Mouse (Mus musculus) forebrain, embryonic 11.5 days (tissue): ENCODE measurements around the gene Nfe2l3. TPM values are rescaled to one million over a fixed set of nuclear protein-coding genes. Genes with fewer than 3 reads are reported as not detected.
"Not testable (repeated sequence)": the region's sequence is repeated elsewhere in the genome, so short reads cannot be mapped to it uniquely, and the experiment has no call there.

Experiments used
- ATAC-seq: fragments of 200-750 bp; cut with Nextera tagmentation; replicated peaks from 2 replicates; pipeline ENCODE4 v1.8.0; 2017; ENCODE audit warnings: moderate TSS enrichment; ENCODE audit not compliant: low FRiP score
- DNase-seq: peaks from one replicate; pipeline ENCODE4 v3.0.0-alpha.2; 2017; ENCODE audit warnings: low spot score
- H3K27ac ChIP-seq: fragments of 300-500 bp; sonication (generic); 2 replicates; pipeline ENCODE4 v1.5.1; 2014; ENCODE audit warnings: low read depth, low read length
- H3K27me3 ChIP-seq: fragments of 300-500 bp; sonication (generic); 2 replicates; pipeline ENCODE4 v1.6.1; 2014; ENCODE audit warnings: mild to moderate bottlenecking, low read length, mixed read lengths; ENCODE audit not compliant: control insufficient read depth, insufficient read depth
- H3K36me3 ChIP-seq: fragments of 300-500 bp; sonication (generic); 2 replicates; pipeline ENCODE4 v1.6.1; 2014; ENCODE audit warnings: mild to moderate bottlenecking, low read length, moderate library complexity, mixed read lengths; ENCODE audit not compliant: control insufficient read depth, insufficient read depth
- H3K4me1 ChIP-seq: fragments of 300-500 bp; sonication (generic); replicated peaks from 2 replicates; pipeline ENCODE4 v1.6.1; 2014; ENCODE audit warnings: low read length, mixed read lengths; ENCODE audit not compliant: control insufficient read depth, insufficient read depth
- H3K4me2 ChIP-seq: fragments of 300-500 bp; sonication (generic); 2 replicates; pipeline ENCODE4 v1.6.1; 2014; ENCODE audit warnings: low read depth, mild to moderate bottlenecking, low read length, moderate library complexity, mixed read lengths; ENCODE audit not compliant: severe bottlenecking
- H3K4me3 ChIP-seq: fragments of 300-500 bp; sonication (generic); 2 replicates; pipeline ENCODE4 v1.5.1; 2014; ENCODE audit warnings: low read depth, low read length
- H3K9ac ChIP-seq: fragments of 300-500 bp; sonication (generic); 2 replicates; pipeline ENCODE4 v1.6.1; 2014; ENCODE audit warnings: low read length
- H3K9me3 ChIP-seq: fragments of 300-500 bp; sonication (generic); 2 replicates; pipeline ENCODE4 v1.6.1; 2016; ENCODE audit warnings: low read length, mixed read lengths; ENCODE audit not compliant: control insufficient read depth
- WGBS: fragments of 180-500 bp; shearing (Covaris S2); extraction: QIAGEN DNeasy Blood & Tissue Kit; methylation state at CpG from one replicate; pipeline ENCODE4 v1.1.7; 2014; 5-methylcytosine and 5-hydroxymethylcytosine counted together
- polyA plus RNA-seq: library from polyadenylated mRNA; unstranded; fragments of >200 nt; fragmentation: Nextera tagmentation; extraction: Ambion mirVana; gene quantifications from 2 replicates; pipeline ENCODE4 v1.2.1, GENCODE M21; 2014

The Nfe2l3 gene
- polyA plus RNA-seq, result 1.1 and 1.5 TPM in 2 replicates

DNA sequence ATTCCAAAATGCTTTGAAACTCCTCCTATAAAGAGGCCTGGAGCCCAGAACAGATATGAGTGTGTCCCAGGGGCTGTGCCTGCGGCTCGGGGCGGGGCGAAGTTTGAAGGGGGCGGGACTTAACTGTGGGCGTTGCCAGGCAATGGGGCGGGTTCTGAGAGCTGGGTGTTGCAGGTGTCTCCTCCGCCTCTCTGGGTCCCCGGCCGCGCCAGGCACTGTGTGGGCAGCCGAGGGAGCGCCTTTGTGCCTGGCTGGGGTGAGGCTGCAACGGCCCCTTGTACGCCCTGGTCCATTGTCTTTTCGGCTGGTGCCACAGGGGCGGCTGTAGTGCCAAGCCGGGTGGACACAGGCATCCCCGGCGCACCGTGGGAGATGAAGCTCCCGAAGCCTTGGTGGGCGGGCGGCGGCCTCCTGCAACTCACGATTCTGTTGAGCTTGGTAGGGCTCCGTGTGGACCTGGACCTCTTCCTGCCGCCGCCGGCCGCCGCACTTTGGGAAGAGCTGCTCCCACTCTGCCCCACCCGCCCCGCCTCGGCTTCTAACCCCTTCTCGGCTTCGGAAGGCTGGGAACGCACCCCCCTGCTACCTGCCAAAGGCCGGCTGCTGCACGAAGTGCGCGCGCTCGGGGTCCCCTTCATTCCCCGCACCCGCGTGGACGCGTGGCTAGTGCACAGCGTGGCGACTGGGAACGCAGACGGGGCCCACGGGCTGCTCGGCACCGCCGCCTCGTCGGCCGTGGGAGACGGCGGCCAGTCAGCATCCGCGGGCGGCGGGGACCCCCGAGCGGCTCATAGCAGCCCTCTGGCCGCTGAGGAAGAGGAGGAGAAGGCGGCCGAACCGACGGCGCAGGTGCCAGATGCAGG, at the start of gene Nfe2l3:
Gene Nfe2l3, plus strand, starts transcription at position 136 of the 863 bp plus-strand sequence.
- DNase-seq (peak; percentile 86), ATAC-seq (peak; percentile 86)
- Histone ChIP-seq H3K9ac (peak within 1 kb of the TSS; percentile 61), H3K27me3 (peaks cover 34% of the 10 kb centered on the region), H3K36me3 (no peaks in the 10 kb centered on the region), H3K4me1 (peaks cover 7% of the 10 kb centered on the region), H3K4me2 (peak within 1 kb of the TSS; percentile 87), H3K9me3 (no peaks in the 10 kb centered on the region), H3K27ac (no peak within 1 kb of the TSS), H3K4me3 (peak within 1 kb of the TSS; percentile 49)
- under 1% methylated on average over 70 of the region's 74 CpGs for WGBS

DNA sequence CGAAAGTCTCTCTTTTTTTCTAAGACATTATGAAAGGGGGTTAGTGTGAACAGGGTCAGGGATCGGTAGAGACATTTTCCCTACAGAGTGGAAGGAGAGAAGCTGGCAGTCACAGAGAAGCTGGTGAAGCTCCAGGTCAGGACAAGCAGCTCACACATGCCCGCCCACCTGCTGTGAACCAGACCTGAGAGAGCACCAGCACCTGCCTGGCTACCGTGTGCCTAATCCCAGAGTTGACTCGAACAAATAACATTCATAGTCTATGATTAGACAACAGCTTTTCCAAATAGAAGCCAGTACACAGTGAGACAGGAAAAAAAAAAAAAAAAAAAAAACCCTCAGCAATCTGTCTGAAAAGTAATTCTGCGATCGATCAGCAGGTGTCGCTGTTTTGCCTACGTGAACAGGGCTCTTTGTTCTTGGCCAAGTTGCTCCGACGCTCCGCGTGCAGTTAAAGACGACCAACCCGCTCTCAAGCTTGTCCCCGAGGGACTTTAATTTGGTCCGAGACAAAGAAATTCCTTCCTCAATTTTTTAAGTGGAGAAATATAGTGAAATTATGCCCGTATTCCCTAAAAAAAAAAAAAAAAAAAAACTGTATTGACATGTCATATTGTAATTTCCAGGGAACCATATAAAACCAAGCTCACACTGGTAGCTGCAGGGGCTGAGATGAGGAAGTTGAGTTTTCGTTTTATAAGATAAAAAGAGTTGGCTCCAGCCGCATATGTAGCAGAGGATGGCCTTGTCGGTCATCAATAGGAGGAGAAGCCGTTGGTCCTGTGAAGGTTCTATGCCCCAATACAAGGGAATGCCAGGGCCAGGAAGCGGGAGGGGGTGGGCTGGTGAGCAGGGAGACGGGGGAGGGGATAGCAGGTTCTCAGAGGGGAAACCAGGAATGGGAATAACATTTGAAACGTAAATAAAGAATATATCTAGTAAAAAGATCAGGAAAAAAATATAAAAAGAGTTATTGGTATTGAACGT, 48.4 kb upstream of the Nfe2l3 start:
- Histone ChIP-seq H3K27me3 (no peaks in the 10 kb centered on the region), H3K4me3 (no peak overlapping the region), H3K27ac (no peak overlapping the region), H3K4me1 (0 out of 2 replicates have a peak, but pooled peaks cover 2% of the 10 kb centered on the region), H3K9me3 (no peaks in the 10 kb centered on the region), H3K36me3 (no peaks in the 10 kb centered on the region), H3K9ac (peak overlapping the region; percentile 9; the same call in 1 of the 2 replicates), H3K4me2 (peak overlapping the region; percentile 24; the same call in 1 of the 2 replicates)
- WGBS, result 13% methylated on average over 26 of the region's 26 CpGs
- ATAC-seq (peak; percentile 49; the same call in 1 of the 2 replicates), DNase-seq (peak; percentile 91)

DNA sequence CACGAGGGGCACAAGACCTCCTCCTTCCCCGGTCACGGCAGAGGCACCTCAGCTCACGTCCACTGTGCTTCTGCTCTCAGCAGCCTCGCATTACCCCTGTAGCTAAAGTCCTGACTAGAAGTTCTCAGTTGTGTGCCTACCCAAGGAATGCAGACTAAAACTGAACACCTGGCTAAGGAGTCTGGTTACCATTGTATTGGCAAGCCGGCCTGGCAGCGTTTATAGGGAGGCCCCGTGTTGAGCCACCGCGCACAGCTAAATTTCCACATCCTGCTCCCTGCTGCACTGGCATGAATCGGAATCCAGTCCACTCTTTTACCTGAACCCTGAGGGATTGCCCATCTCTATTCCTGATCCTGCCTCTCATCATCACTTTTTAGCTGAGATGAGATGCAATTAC, 42.0 kb upstream of the Nfe2l3 start:
- Histone ChIP-seq H3K9ac (no peak overlapping the region), H3K36me3 (no peaks in the 10 kb centered on the region), H3K27me3 (no peaks in the 10 kb centered on the region), H3K27ac (no peak overlapping the region), H3K4me3 (no peak overlapping the region), H3K4me2 (no peak overlapping the region), H3K4me1 (no peaks in the 10 kb centered on the region), H3K9me3 (no peaks in the 10 kb centered on the region)
- WGBS, result 72% methylated on average over 11 of the region's 11 CpGs
- ATAC-seq (no peak), DNase-seq (no peak)

DNA sequence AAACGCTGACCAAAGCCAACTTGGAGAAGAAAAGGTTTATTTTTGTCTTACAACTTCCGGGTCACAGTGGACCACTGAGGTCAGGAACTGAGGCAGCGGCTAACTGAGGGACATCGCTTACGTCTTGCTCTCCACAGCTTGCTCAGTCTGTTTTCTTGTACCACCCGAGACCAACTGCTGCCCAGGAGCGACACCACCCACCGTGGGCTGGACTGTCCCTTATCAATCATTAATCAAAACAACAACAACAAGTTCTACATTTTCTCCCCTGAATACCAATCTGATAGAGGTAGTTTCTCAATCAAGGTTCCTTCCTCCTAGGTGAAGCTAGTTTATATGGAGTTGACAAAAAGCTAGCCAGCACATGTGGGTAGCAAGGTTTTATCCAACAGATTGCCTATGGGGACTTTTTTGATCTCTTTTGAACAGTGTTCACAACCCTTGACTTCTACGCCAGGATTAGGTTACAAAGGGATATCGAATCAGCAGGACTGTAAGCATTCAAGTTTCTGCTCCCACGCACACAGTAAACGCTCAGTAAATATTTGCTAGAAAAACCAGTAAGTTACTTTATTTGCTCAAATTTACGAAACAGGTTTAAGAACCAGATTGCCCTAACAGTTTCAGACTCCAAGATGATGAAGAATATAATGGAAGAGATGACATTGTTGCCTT, 40.5 kb upstream of the Nfe2l3 start:
- Histone ChIP-seq H3K4me1 (no peaks in the 10 kb centered on the region), H3K36me3 (no peaks in the 10 kb centered on the region), H3K9me3 (no peaks in the 10 kb centered on the region), H3K4me2 (no peak overlapping the region), H3K4me3 (no peak overlapping the region), H3K27ac (no peak overlapping the region), H3K27me3 (no peaks in the 10 kb centered on the region), H3K9ac (no peak overlapping the region)
- DNase-seq (no peak), ATAC-seq (no peak)
- 75% methylated on average over 13 of the region's 13 CpGs for WGBS

DNA sequence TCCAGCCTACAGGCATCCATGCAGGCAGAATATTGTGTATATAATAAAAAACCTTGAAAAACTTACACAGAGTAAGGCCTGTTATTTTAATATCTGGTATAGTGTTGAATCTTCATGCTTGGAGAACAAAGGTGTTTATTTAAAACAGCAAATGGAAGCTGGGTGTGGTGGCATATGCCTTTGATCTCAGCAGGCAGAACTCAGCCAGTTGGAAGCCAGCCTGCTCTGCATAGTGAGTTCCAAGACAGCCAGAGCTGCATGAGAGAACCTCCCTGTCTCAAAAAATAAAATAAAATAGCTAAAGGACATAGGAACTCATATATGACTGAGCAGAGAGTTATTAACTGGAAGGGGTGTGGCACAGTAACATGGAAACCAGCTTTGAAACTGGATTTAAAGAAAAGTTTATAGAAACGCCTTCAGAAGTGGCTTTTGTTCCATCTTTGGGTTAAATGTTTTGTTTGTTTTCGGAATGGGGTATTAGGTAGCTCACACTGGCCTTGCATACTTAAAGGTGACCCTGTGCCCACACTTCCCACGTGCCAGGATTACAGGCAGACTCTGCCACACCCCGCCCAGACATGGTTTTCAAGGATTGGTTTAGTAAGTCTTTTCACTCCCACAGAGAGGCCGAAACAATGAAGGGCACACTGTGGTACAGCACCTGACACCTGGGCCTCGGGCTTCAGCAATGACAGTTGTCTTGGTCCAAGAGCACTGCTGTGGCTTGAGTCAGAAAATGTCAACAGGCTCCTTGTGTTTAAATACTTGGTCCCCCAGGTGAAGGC, 38.9 kb upstream of the Nfe2l3 start:
- DNase-seq (no peak), ATAC-seq (no peak)
- H3K27me3 ChIP-seq, result no peaks in the 10 kb centered on the region
- no peaks in the 10 kb centered on the region for H3K36me3 ChIP-seq
- no peak overlapping the region for H3K4me3 ChIP-seq
- no peak overlapping the region for H3K9ac ChIP-seq
- H3K9me3 ChIP-seq, result no peaks in the 10 kb centered on the region
- no peaks in the 10 kb centered on the region; the same call in 1 of the 2 replicates for H3K4me1 ChIP-seq
- no peak overlapping the region for H3K4me2 ChIP-seq
- WGBS, result 71% methylated on average over 6 of the region's 6 CpGs
- no peak overlapping the region for H3K27ac ChIP-seq

DNA sequence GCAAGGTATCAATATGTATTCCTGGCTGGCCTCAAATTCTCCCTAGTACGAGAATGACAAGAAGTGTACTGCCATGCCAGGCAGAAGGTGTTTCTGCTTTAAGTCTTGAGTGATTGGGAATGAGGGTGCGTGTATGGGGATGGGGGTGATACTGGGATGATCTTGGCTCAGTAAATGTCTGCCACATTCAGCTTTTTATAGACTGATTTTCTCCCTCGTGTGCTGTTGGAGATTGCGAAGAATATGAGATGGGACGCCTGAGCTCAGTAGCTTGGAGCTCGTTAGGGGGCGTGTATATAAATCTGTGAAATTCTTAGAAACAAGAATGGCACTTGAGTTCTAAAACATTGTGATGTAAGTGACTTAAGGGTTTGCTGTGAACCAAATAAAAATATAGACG, 38.1 kb upstream of the Nfe2l3 start:
- not testable (repeated sequence) for H3K36me3 ChIP-seq, H3K27me3 ChIP-seq, H3K4me3 ChIP-seq, ATAC-seq, DNase-seq, H3K4me2 ChIP-seq, H3K9ac ChIP-seq, H3K27ac ChIP-seq, H3K4me1 ChIP-seq, H3K9me3 ChIP-seq
- WGBS, result 87% methylated on average over 8 of the region's 8 CpGs

DNA sequence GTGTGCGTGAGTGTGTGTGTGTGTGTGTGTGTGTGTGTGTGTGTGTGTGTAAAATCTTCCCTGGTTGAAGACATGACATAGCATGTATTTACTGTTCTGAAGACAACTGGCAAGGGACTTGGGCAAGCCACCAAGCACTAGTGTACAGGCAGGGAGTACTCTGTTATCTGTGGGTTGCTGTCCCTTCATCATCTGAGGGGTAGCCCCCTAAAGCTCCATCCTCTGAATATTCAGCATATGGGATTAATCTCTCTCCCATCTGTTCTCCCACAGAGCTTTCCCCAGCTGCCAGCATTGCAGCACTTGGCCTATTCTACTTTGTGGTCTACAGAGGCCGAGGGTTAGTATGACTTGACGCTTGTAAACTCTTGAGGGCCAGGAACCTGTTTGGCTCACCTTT, 37.5 kb upstream of the Nfe2l3 start:
- WGBS, result 63% methylated on average over 3 of the region's 3 CpGs
- ATAC-seq, H3K27ac ChIP-seq, H3K9ac ChIP-seq, H3K27me3 ChIP-seq, H3K9me3 ChIP-seq, H3K4me1 ChIP-seq, H3K4me3 ChIP-seq, H3K36me3 ChIP-seq, H3K4me2 ChIP-seq, DNase-seq: not testable (repeated sequence)
